Mouse (Mus musculus): ENCODE measurements around the gene C2cd4b. TPM values are rescaled to one million over a fixed set of nuclear protein-coding genes. Genes with fewer than 3 reads are reported as not detected.

Gene C2cd4b
- polyA plus RNA-seq, 1 experiment = 25.6 TPM

GRCm38 (mm10) chr9:67722378-67722777 lies 36.9 kb upstream of the C2cd4b start:
- no peaks in the 10 kb centered on the region; the same call in 1 of the 2 replicates for H3K36me3 ChIP-seq (ENCODE audit: control insufficient read depth, insufficient read depth, low read length)
- H3K4me1 ChIP-seq (ENCODE audit: control insufficient read depth, insufficient read depth, low read length) = peaks cover 2% of the 10 kb centered on the region
- H3K4me3 ChIP-seq (ENCODE audit: control insufficient read depth, low read depth, low read length) = no peak overlapping the region
- peak overlapping the region; percentile 46 for H3K27ac ChIP-seq (ENCODE audit: control insufficient read depth, insufficient read depth, low read depth, low read length)
- no peaks in the 10 kb centered on the region for H3K27me3 ChIP-seq (ENCODE audit: control insufficient read depth, insufficient read depth, low read length)
- no peak for TF ChIP-seq CTCF (IDR thresholded peaks at IDR 0.05; ENCODE audit: control insufficient read depth, insufficient read depth, insufficient replicate concordance, low read depth, low read length)
- TF ChIP-seq POLR2A (IDR thresholded peaks at IDR 0.05; ENCODE audit: control insufficient read depth, low read depth, low read length) = peak; percentile 41; the same call in 1 of the 2 replicates

- TF ChIP-seq POLR2A (IDR thresholded peaks at IDR 0.05; ENCODE audit: control insufficient read depth, low read depth, low read length) (no peak), CTCF (IDR thresholded peaks at IDR 0.05; ENCODE audit: control insufficient read depth, insufficient read depth, insufficient replicate concordance, low read depth, low read length) (no peak)
- H3K27ac ChIP-seq (ENCODE audit: control insufficient read depth, insufficient read depth, low read depth, low read length) = peak overlapping the region; percentile 68
- H3K27me3 ChIP-seq (ENCODE audit: control insufficient read depth, insufficient read depth, low read length) = no peaks in the 10 kb centered on the region
- H3K4me3 ChIP-seq (ENCODE audit: control insufficient read depth, low read depth, low read length) = no peak overlapping the region
- peaks cover 5% of the 10 kb centered on the region for H3K4me1 ChIP-seq (ENCODE audit: control insufficient read depth, insufficient read depth, low read length)
- H3K36me3 ChIP-seq (ENCODE audit: control insufficient read depth, insufficient read depth, low read length) = no peaks in the 10 kb centered on the region; the same call in 1 of the 2 replicates
Measured at GRCm38 (mm10) chr9:67725196-67725595, 34.0 kb upstream of the C2cd4b start.

GRCm38 (mm10) chr9:67733716-67734115 lies 25.5 kb upstream of the C2cd4b start:
- TF ChIP-seq CTCF (IDR thresholded peaks at IDR 0.05; ENCODE audit: control insufficient read depth, insufficient read depth, insufficient replicate concordance, low read depth, low read length) = no peak
- peak; percentile 84; the same call in 1 of the 2 replicates for TF ChIP-seq POLR2A (IDR thresholded peaks at IDR 0.05; ENCODE audit: control insufficient read depth, low read depth, low read length)
- peak overlapping the region; percentile 88 for H3K4me3 ChIP-seq (ENCODE audit: control insufficient read depth, low read depth, low read length)
- no peaks in the 10 kb centered on the region for H3K27me3 ChIP-seq (ENCODE audit: control insufficient read depth, insufficient read depth, low read length)

GRCm38 (mm10) chr9:67735426-67735825 lies 23.8 kb upstream of the C2cd4b start:
- TF ChIP-seq POLR2A (IDR thresholded peaks at IDR 0.05; ENCODE audit: control insufficient read depth, low read depth, low read length) (no peak), CTCF (IDR thresholded peaks at IDR 0.05; ENCODE audit: control insufficient read depth, insufficient read depth, insufficient replicate concordance, low read depth, low read length) (peak; percentile 66; the same call in 1 of the 2 replicates)
- Histone ChIP-seq H3K27ac (ENCODE audit: control insufficient read depth, insufficient read depth, low read depth, low read length) (peak overlapping the region; percentile 79), H3K36me3 (ENCODE audit: control insufficient read depth, insufficient read depth, low read length) (no peaks in the 10 kb centered on the region), H3K4me3 (ENCODE audit: control insufficient read depth, low read depth, low read length) (peak overlapping the region; percentile 60), H3K27me3 (ENCODE audit: control insufficient read depth, insufficient read depth, low read length) (no peaks in the 10 kb centered on the region), H3K4me1 (ENCODE audit: control insufficient read depth, insufficient read depth, low read length) (peaks cover 5% of the 10 kb centered on the region)

More at GRCm38 (mm10) chr9:67733716-67734115, 25.5 kb upstream of the C2cd4b start:
- Histone ChIP-seq H3K27ac (ENCODE audit: control insufficient read depth, insufficient read depth, low read depth, low read length) (peak overlapping the region; percentile 99), H3K36me3 (ENCODE audit: control insufficient read depth, insufficient read depth, low read length) (no peaks in the 10 kb centered on the region), H3K4me1 (ENCODE audit: control insufficient read depth, insufficient read depth, low read length) (peaks cover 7% of the 10 kb centered on the region)

DNA sequence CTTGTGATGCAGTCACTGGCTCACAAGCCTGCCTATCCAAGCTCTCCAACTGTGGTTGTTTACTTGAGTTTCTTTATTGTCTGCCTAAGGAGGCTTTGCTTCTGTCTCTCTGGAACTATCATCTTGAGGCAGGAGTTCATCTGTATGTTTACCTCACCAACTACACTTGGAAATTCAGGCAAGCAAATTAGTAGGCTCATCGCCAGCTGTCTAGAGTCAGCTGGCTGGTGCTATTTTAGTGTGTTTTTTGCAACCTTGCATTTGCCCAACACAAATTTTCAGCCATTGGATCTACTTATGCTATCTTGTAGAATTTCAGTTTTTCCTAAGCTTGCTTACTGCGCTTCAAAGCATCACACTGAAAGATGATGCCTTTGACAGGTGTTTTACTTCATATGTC lies 18.0 kb upstream of the C2cd4b start:
- TF ChIP-seq CTCF (IDR thresholded peaks at IDR 0.05; ENCODE audit: control insufficient read depth, insufficient read depth, insufficient replicate concordance, low read depth, low read length) = no peak
- TF ChIP-seq POLR2A (IDR thresholded peaks at IDR 0.05; ENCODE audit: control insufficient read depth, low read depth, low read length) = no peak
- H3K4me3 ChIP-seq (ENCODE audit: control insufficient read depth, low read depth, low read length) = no peak overlapping the region
- H3K27me3 ChIP-seq (ENCODE audit: control insufficient read depth, insufficient read depth, low read length) = no peaks in the 10 kb centered on the region
- peak overlapping the region; percentile 49 for H3K27ac ChIP-seq (ENCODE audit: control insufficient read depth, insufficient read depth, low read depth, low read length)
- no peaks in the 10 kb centered on the region for H3K36me3 ChIP-seq (ENCODE audit: control insufficient read depth, insufficient read depth, low read length)
- peaks cover 4% of the 10 kb centered on the region for H3K4me1 ChIP-seq (ENCODE audit: control insufficient read depth, insufficient read depth, low read length)

- H3K4me1 ChIP-seq (ENCODE audit: control insufficient read depth, insufficient read depth, low read length) = no peaks in the 10 kb centered on the region; the same call in 1 of the 2 replicates
- no peak for TF ChIP-seq POLR2A (IDR thresholded peaks at IDR 0.05; ENCODE audit: control insufficient read depth, low read depth, low read length)
- H3K27ac ChIP-seq (ENCODE audit: control insufficient read depth, insufficient read depth, low read depth, low read length) = no peak overlapping the region
- H3K4me3 ChIP-seq (ENCODE audit: control insufficient read depth, low read depth, low read length) = no peak overlapping the region
- H3K27me3 ChIP-seq (ENCODE audit: control insufficient read depth, insufficient read depth, low read length) = no peaks in the 10 kb centered on the region
- H3K36me3 ChIP-seq (ENCODE audit: control insufficient read depth, insufficient read depth, low read length) = peaks cover 1% of the 10 kb centered on the region; the same call in 1 of the 2 replicates
Measured at GRCm38 (mm10) chr9:67753411-67754182, 5.6 kb upstream of the C2cd4b start.

- Histone ChIP-seq H3K4me3 (ENCODE audit: control insufficient read depth, low read depth, low read length) (no peak overlapping the region), H3K27me3 (ENCODE audit: control insufficient read depth, insufficient read depth, low read length) (no peaks in the 10 kb centered on the region), H3K4me1 (ENCODE audit: control insufficient read depth, insufficient read depth, low read length) (peaks cover 3% of the 10 kb centered on the region; the same call in 1 of the 2 replicates), H3K27ac (ENCODE audit: control insufficient read depth, insufficient read depth, low read depth, low read length) (peak overlapping the region; percentile 19; the same call in 1 of the 2 replicates), H3K36me3 (ENCODE audit: control insufficient read depth, insufficient read depth, low read length) (peaks cover 1% of the 10 kb centered on the region; the same call in 1 of the 2 replicates)
- TF ChIP-seq POLR2A (IDR thresholded peaks at IDR 0.05; ENCODE audit: control insufficient read depth, low read depth, low read length) (peak; percentile 40; the same call in 1 of the 2 replicates), CTCF (IDR thresholded peaks at IDR 0.05; ENCODE audit: control insufficient read depth, insufficient read depth, insufficient replicate concordance, low read depth, low read length) (no peak)
Measured at GRCm38 (mm10) chr9:67754713-67755112, 4.5 kb upstream of the C2cd4b start.

All from testis, adult 2 months (tissue).